Mouse (Mus musculus) left cerebral cortex, adult 2 months (tissue): Measurements from ENCODE around the gene Srsf3. TPM values are rescaled to one million over a fixed set of nuclear protein-coding genes. Genes with fewer than 3 reads are reported as not detected.
"Not testable (repeated sequence)": the region's sequence is repeated elsewhere in the genome, so short reads cannot be mapped to it uniquely, and the experiment has no call there.

ENCODE experiments used
- DNase-seq, 2 experiments: peaks; one replicate each; pipeline ENCODE4 v3.0.0; 2021 to 2022; ENCODE audit warnings: low spot score in 2 of 2, mixed read lengths in 1 of 2; ENCODE audit errors: extremely low spot score in 1 of 2
- H3K27ac ChIP-seq: fragments of 200-600 bp; 2 replicates; pipeline ENCODE4 v1.8.1; 2022
- H3K4me3 ChIP-seq: fragments of 200-600 bp; 2 replicates; pipeline ENCODE4 v1.8.1; 2022
- CTCF ChIP-seq: fragments of 200-600 bp; IDR thresholded peaks from 2 replicates; pipeline ENCODE4 v1.8.1; 2022; ENCODE audit warnings: antibody characterized with exemption, mild to moderate bottlenecking, moderate library complexity
- intact Hi-C: fragments of 180-260 bp; cut with DNase I; formaldehyde crosslinking; loops from one replicate; pipeline ENCODE4 v1.15.1; 2025
- total RNA-seq, 2 experiments: library from RNA; stranded (reverse); gene quantifications; 2 replicates each; pipeline ENCODE4 v1.2.3; 2021

Gene Srsf3
- total RNA-seq, 2 experiments from 2014 or later = 113 to 114 TPM

- intact Hi-C loops = no loop called here
- no peak for TF ChIP-seq CTCF
- H3K27ac ChIP-seq = no peak overlapping the region
- DNase-seq = no peak
- H3K4me3 ChIP-seq = no peak overlapping the region
Measured at GRCm38 (mm10) chr17:29059581-29059980, 27.2 kb downstream of the Srsf3 start.

GRCm38 (mm10) chr17:29060946-29061345, 28.5 kb downstream of the Srsf3 start:
- no peak for TF ChIP-seq CTCF
- Histone ChIP-seq H3K4me3 (no peak overlapping the region), H3K27ac (no peak overlapping the region)
- intact Hi-C loops = no loop called here
- no peak for DNase-seq

- no peak overlapping the region for H3K27ac ChIP-seq
- intact Hi-C loops = no loop called here
- H3K4me3 ChIP-seq = no peak overlapping the region
- no peak for DNase-seq
- no peak for TF ChIP-seq CTCF
Measured at GRCm38 (mm10) chr17:29062119-29063035, 29.9 kb downstream of the Srsf3 start.

- DNase-seq = no peak
- no peak for TF ChIP-seq CTCF
- Histone ChIP-seq H3K27ac (no peak overlapping the region), H3K4me3 (no peak overlapping the region)
- intact Hi-C loops = no loop called here
Measured at GRCm38 (mm10) chr17:29063121-29063987, 30.9 kb downstream of the Srsf3 start.

- intact Hi-C loops = no loop called here
Measured at GRCm38 (mm10) chr17:29063988-29064285, 31.5 kb downstream of the Srsf3 start.

GRCm38 (mm10) chr17:29065245-29065940, 33.0 kb downstream of the Srsf3 start:
- DNase-seq = no peak
- no peak overlapping the region for H3K4me3 ChIP-seq
- intact Hi-C loops = no loop called here
- no peak overlapping the region for H3K27ac ChIP-seq
- TF ChIP-seq CTCF = no peak

More at GRCm38 (mm10) chr17:29063988-29064285, 31.5 kb downstream of the Srsf3 start:
- H3K4me3 ChIP-seq = no peak overlapping the region
- H3K27ac ChIP-seq = no peak overlapping the region
- DNase-seq = no peak
- no peak for TF ChIP-seq CTCF

- no peak for TF ChIP-seq CTCF
- no peak for DNase-seq
- intact Hi-C loops = no loop called here
- no peak overlapping the region for H3K27ac ChIP-seq
- H3K4me3 ChIP-seq = no peak overlapping the region
Measured at GRCm38 (mm10) chr17:29065971-29066370, 33.5 kb downstream of the Srsf3 start.

- intact Hi-C loops, H3K4me3 ChIP-seq, H3K27ac ChIP-seq, DNase-seq: not testable (repeated sequence)
Measured at GRCm38 (mm10) chr17:29067416-29067815, 35.0 kb downstream of the Srsf3 start.

GRCm38 (mm10) chr17:29067847-29068246, 35.4 kb downstream of the Srsf3 start:
- H3K4me3 ChIP-seq = no peak overlapping the region
- H3K27ac ChIP-seq = no peak overlapping the region
- TF ChIP-seq CTCF = no peak
- no peak for DNase-seq
- intact Hi-C loops = no loop called here

GRCm38 (mm10) chr17:29069063-29069462, 36.6 kb downstream of the Srsf3 start:
- no peak for DNase-seq
- Histone ChIP-seq H3K4me3 (no peak overlapping the region), H3K27ac (no peak overlapping the region)
- TF ChIP-seq CTCF = no peak
- intact Hi-C loops = no loop called here

GRCm38 (mm10) chr17:29071820-29072219, 39.4 kb downstream of the Srsf3 start:
- no peak overlapping the region for H3K27ac ChIP-seq
- no peak for DNase-seq
- intact Hi-C loops = no loop called here
- H3K4me3 ChIP-seq = no peak overlapping the region
- no peak for TF ChIP-seq CTCF
